Mouse (Mus musculus) limb, embryonic 13.5 days (tissue): ENCODE measurements around the gene Zdhhc7. TPM values are rescaled to one million over a fixed set of nuclear protein-coding genes. Genes with fewer than 3 reads are reported as not detected.

Experiments
- ATAC-seq: fragments of 200-750 bp; cut with Nextera tagmentation; 2 replicates; pipeline ENCODE4 v1.8.0; 2017; ENCODE audit warnings: low read depth, moderate number of reproducible peaks, moderate TSS enrichment; ENCODE audit not compliant: low FRiP score
- H3K27ac ChIP-seq: fragments of 300-500 bp; sonication (generic); 2 replicates; pipeline ENCODE4 v1.5.1; 2015; ENCODE audit warnings: inconsistent platforms, mild to moderate bottlenecking, moderate library complexity
- H3K27me3 ChIP-seq: fragments of 300-500 bp; sonication (generic); 2 replicates; pipeline ENCODE4 v1.6.1; 2015; ENCODE audit warnings: mild to moderate bottlenecking, inconsistent platforms
- H3K36me3 ChIP-seq: fragments of 300-500 bp; sonication (generic); 2 replicates; pipeline ENCODE4 v1.6.1; 2015; ENCODE audit warnings: inconsistent platforms, mild to moderate bottlenecking, moderate library complexity
- H3K4me1 ChIP-seq: fragments of 300-500 bp; sonication (generic); 2 replicates; pipeline ENCODE4 v1.6.1; 2015; ENCODE audit warnings: inconsistent platforms
- H3K4me2 ChIP-seq: fragments of 300-500 bp; sonication (generic); replicated peaks from 2 replicates; pipeline ENCODE4 v1.6.1; 2015; ENCODE audit warnings: inconsistent platforms, mild to moderate bottlenecking, moderate library complexity
- H3K4me3 ChIP-seq: fragments of 300-500 bp; sonication (generic); 2 replicates; pipeline ENCODE4 v1.5.1; 2015; ENCODE audit warnings: moderate library complexity, mild to moderate bottlenecking, inconsistent platforms
- H3K9ac ChIP-seq: fragments of 300-500 bp; sonication (generic); 2 replicates; pipeline ENCODE4 v1.6.1; 2015; ENCODE audit warnings: mild to moderate bottlenecking, inconsistent platforms
- H3K9me3 ChIP-seq: fragments of 300-500 bp; sonication (generic); 2 replicates; pipeline ENCODE4 v1.6.1; 2016; ENCODE audit warnings: inconsistent platforms
- WGBS: fragments of 180-500 bp; shearing (Covaris S2); methylation state at CpG from one replicate; pipeline ENCODE4 v1.1.7; 2015; 5-methylcytosine and 5-hydroxymethylcytosine counted together
- polyA plus RNA-seq: library from polyadenylated mRNA; unstranded; fragments of >200 nt; fragmentation: Nextera tagmentation; extraction: Ambion mirVana; gene quantifications from 2 replicates; pipeline ENCODE4 v1.2.1, GENCODE M21; 2015

The Zdhhc7 gene
- polyA plus RNA-seq, 1 experiment from 2014 or later: 32.8 TPM

DNA sequence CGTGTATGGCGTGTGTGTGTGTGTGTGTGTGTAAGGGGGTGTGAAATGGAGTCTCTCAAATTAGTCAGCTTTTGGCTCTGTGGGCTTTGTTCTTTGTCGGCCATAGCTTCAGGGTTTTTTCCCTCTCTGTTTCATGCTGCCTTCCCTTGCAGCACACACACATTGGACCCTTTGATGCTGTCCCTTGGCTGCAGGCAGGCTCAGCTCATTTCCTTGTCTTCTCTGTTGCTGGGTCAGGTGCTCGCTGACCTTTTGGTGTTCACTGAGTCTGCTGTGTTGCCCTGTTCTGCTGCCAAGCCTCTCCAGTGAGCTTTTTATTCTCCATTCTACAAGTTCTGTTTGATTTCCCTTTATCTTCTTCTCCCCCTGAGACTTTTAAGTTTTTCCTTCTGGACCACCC lies 28.3 kb upstream of the Zdhhc7 start:
- no peak overlapping the region for H3K4me3 ChIP-seq
- 0 out of 2 replicates have a peak, but pooled peaks cover 14% of the 10 kb centered on the region for H3K27me3 ChIP-seq
- H3K27ac ChIP-seq: no peak overlapping the region
- WGBS: 58% methylated on average over 4 of the region's 4 CpGs
- H3K36me3 ChIP-seq: no peaks in the 10 kb centered on the region
- H3K9ac ChIP-seq: no peak overlapping the region; the same call in 1 of the 2 replicates
- no peak overlapping the region for H3K4me2 ChIP-seq
- no peaks in the 10 kb centered on the region for H3K9me3 ChIP-seq
- H3K4me1 ChIP-seq: no peaks in the 10 kb centered on the region
- no peak for ATAC-seq

DNA sequence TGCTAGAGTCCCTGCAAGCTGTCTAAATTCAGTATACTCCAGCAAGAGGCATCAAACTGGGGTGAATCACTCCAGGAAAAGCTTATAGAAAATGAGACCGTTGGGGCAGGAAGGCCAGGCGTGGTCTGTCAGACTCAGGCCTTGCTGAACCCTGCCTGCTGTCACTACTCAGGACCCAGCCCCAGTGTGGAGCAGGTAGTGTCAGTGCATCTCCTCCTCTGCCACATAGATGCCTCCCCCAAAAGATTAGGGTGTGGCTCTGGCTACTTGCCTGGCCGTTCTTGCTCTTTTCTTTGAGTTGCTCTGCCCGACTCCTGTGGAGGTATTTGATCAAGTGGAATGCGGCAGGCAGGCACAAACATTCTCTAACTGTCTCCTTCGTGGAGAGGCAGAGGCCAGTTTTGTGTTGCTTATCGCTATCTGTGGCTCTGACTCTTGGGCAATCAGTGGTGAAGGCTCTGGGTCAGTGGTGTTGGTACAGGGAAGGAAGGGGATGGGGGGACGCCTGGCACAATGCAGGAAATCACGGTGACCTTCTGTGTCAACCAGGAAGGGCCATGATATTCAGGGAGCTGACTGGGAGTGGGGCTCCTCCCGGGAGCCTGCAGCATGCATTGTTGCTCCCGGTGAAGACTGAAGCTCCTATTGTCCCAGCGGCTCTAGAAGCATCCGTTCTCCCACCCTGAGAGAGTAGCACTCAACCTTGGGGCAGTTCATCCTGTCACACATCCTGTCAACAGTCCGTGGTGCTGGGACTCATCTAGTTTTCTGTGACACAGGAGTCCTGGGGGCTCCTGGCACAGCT lies 25.3 kb upstream of the Zdhhc7 start:
- WGBS: 50% methylated on average over 14 of the region's 14 CpGs
- no peak for ATAC-seq
- H3K27me3 ChIP-seq: peaks cover 18% of the 10 kb centered on the region
- no peak overlapping the region for H3K4me2 ChIP-seq
- H3K9ac ChIP-seq: no peak overlapping the region
- no peak overlapping the region for H3K27ac ChIP-seq
- no peaks in the 10 kb centered on the region for H3K9me3 ChIP-seq
- H3K4me3 ChIP-seq: no peak overlapping the region
- H3K36me3 ChIP-seq: no peaks in the 10 kb centered on the region
- H3K4me1 ChIP-seq: no peaks in the 10 kb centered on the region

DNA sequence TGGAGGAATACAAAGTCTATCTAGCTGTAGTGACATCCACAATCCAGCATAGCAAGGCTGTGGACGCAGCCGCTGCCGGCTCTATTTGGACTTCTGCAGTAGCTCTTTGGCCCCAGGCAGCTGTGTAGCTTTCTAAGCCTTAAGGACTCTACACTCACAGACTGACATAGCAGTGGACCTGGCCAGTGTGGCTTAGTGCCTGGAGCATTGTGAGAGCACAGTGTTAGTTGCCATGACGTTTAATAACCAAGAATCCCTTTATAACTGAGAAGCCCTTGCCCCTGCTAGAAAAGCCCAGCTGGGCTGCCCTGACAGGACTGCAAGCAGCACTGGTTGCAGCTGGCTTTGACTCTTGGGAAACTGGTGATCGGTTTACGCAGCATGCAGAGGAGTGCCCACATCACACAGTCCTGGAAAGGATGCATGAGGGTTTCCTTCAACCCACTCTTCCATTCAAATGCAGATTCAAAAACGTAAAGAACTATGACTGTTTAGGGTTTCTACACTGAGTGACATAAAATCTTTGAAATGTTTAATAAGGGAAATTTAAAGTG lies 23.6 kb upstream of the Zdhhc7 start:
- peaks cover 18% of the 10 kb centered on the region for H3K27me3 ChIP-seq
- no peak overlapping the region for H3K27ac ChIP-seq
- no peaks in the 10 kb centered on the region for H3K36me3 ChIP-seq
- no peak overlapping the region for H3K4me2 ChIP-seq
- 0 out of 2 replicates have a peak, but pooled peaks cover 4% of the 10 kb centered on the region for H3K4me1 ChIP-seq
- no peaks in the 10 kb centered on the region for H3K9me3 ChIP-seq
- WGBS: 59% methylated on average over 7 of the region's 7 CpGs
- no peak for ATAC-seq
- no peak overlapping the region for H3K9ac ChIP-seq
- no peak overlapping the region for H3K4me3 ChIP-seq

GRCm38 (mm10) chr8:120124261-120124660 lies 23.0 kb upstream of the Zdhhc7 start:
- no peak for ATAC-seq
- Histone ChIP-seq H3K9ac (no peak overlapping the region), H3K27ac (no peak overlapping the region), H3K4me2 (no peak overlapping the region), H3K4me3 (no peak overlapping the region), H3K36me3 (no peaks in the 10 kb centered on the region), H3K27me3 (peaks cover 18% of the 10 kb centered on the region), H3K4me1 (0 out of 2 replicates have a peak, but pooled peaks cover 4% of the 10 kb centered on the region), H3K9me3 (no peaks in the 10 kb centered on the region)
- 33% methylated on average over 6 of the region's 6 CpGs for WGBS

GRCm38 (mm10) chr8:120120951-120121350 lies 19.7 kb upstream of the Zdhhc7 start:
- Histone ChIP-seq H3K36me3 (no peaks in the 10 kb centered on the region), H3K27ac (no peak overlapping the region), H3K4me3 (no peak overlapping the region), H3K4me2 (no peak overlapping the region), H3K9me3 (no peaks in the 10 kb centered on the region), H3K4me1 (0 out of 2 replicates have a peak, but pooled peaks cover 4% of the 10 kb centered on the region), H3K9ac (no peak overlapping the region), H3K27me3 (peaks cover 37% of the 10 kb centered on the region)
- ATAC-seq: no peak
- WGBS: 48% methylated on average over 5 of the region's 5 CpGs

DNA sequence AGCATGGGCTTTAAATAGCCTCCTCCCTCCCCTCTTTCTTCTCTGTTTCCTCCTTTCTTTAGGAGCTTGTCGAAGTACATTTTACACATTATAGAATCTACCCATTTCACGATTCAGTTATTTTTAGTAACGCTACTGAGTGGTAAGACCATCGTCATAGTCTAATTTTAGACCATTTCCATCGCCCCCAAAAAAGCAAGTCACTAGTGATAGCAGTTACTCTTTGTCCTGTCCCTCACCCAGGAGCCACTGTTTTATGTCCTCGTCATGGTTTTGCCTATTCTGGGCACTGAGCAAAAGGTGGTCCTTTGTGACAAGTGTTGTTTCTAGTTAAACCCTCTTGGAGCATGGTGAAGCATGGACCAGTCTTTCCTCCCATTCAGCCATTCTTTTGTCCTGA lies 18.6 kb upstream of the Zdhhc7 start:
- Histone ChIP-seq H3K27ac (no peak overlapping the region), H3K4me2 (no peak overlapping the region), H3K36me3 (no peaks in the 10 kb centered on the region), H3K4me3 (no peak overlapping the region), H3K27me3 (peaks cover 47% of the 10 kb centered on the region), H3K9me3 (no peaks in the 10 kb centered on the region), H3K4me1 (0 out of 2 replicates have a peak, but pooled peaks cover 4% of the 10 kb centered on the region), H3K9ac (no peak overlapping the region)
- ATAC-seq: no peak
- WGBS: 83% methylated on average over 6 of the region's 6 CpGs

GRCm38 (mm10) chr8:120119429-120119828 lies 18.1 kb upstream of the Zdhhc7 start:
- Histone ChIP-seq H3K4me1 (peaks cover 7% of the 10 kb centered on the region; the same call in 1 of the 2 replicates), H3K27me3 (peaks cover 48% of the 10 kb centered on the region), H3K9me3 (no peaks in the 10 kb centered on the region), H3K9ac (no peak overlapping the region), H3K4me2 (no peak overlapping the region), H3K27ac (no peak overlapping the region), H3K4me3 (no peak overlapping the region), H3K36me3 (no peaks in the 10 kb centered on the region)
- no peak for ATAC-seq
- 57% methylated on average over 3 of the region's 3 CpGs for WGBS

- peaks cover 52% of the 10 kb centered on the region for H3K27me3 ChIP-seq
- no peaks in the 10 kb centered on the region for H3K36me3 ChIP-seq
- no peaks in the 10 kb centered on the region for H3K9me3 ChIP-seq
- no peak overlapping the region for H3K4me2 ChIP-seq
- H3K4me3 ChIP-seq: no peak overlapping the region
- no peak overlapping the region for H3K9ac ChIP-seq
- 80% methylated on average over 5 of the region's 5 CpGs for WGBS
- H3K27ac ChIP-seq: no peak overlapping the region
- no peak for ATAC-seq
- peaks cover 10% of the 10 kb centered on the region; the same call in 1 of the 2 replicates for H3K4me1 ChIP-seq
Measured at GRCm38 (mm10) chr8:120118847-120119246, 17.6 kb upstream of the Zdhhc7 start.

DNA sequence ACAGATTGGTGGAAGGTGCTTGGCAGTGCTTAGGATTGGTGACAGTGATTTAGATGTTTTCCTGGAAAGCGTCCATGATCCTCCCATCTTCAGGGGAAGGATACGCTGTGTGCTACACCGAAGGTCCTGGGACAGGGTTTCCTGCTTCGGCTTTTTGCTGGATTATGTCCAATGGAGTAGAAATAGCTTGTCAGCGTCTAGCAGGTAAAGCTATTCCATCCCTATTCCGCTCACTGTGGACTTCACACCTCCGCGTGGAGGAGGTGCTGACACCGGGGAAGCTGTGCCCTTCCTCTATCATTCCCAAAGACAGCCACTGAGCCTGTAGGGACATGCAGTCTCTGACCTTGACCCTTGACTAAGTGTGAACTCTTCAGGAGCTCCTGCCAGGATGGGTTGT lies 16.9 kb upstream of the Zdhhc7 start:
- H3K9me3 ChIP-seq: no peaks in the 10 kb centered on the region
- peaks cover 15% of the 10 kb centered on the region for H3K4me1 ChIP-seq
- no peaks in the 10 kb centered on the region for H3K36me3 ChIP-seq
- no peak overlapping the region for H3K4me2 ChIP-seq
- peaks cover 51% of the 10 kb centered on the region for H3K27me3 ChIP-seq
- no peak for ATAC-seq
- whole genome bisulfite sequencing: 82% methylated on average over 9 of the region's 9 CpGs
- no peak overlapping the region for H3K9ac ChIP-seq
- H3K4me3 ChIP-seq: no peak overlapping the region
- H3K27ac ChIP-seq: no peak overlapping the region

GRCm38 (mm10) chr8:120116600-120116999 lies 15.3 kb upstream of the Zdhhc7 start:
- H3K4me1 ChIP-seq: peaks cover 18% of the 10 kb centered on the region
- no peak overlapping the region for H3K4me3 ChIP-seq
- no peaks in the 10 kb centered on the region for H3K9me3 ChIP-seq
- 68% methylated on average over 7 of the region's 7 CpGs for WGBS
- no peak for ATAC-seq
- H3K36me3 ChIP-seq: no peaks in the 10 kb centered on the region
- H3K4me2 ChIP-seq: no peak overlapping the region
- peaks cover 58% of the 10 kb centered on the region for H3K27me3 ChIP-seq
- H3K27ac ChIP-seq: no peak overlapping the region
- H3K9ac ChIP-seq: no peak overlapping the region

GRCm38 (mm10) chr8:120114315-120114841 lies 13.1 kb upstream of the Zdhhc7 start:
- ATAC-seq: no peak; the same call in none of the 2 replicates
- no peaks in the 10 kb centered on the region for H3K9me3 ChIP-seq
- H3K27me3 ChIP-seq: peaks cover 58% of the 10 kb centered on the region
- peak overlapping the region; percentile 69 for H3K4me3 ChIP-seq
- H3K36me3 ChIP-seq: no peaks in the 10 kb centered on the region
- H3K9ac ChIP-seq: peak overlapping the region; percentile 72
- peak overlapping the region; percentile 96 for H3K4me2 ChIP-seq
- H3K4me1 ChIP-seq: peaks cover 15% of the 10 kb centered on the region
- 1% methylated on average over 36 of the region's 46 CpGs for WGBS
- H3K27ac ChIP-seq: no peak overlapping the region

- peak within 1 kb of the TSS; percentile 39; the same call in 1 of the 2 replicates for H3K27ac ChIP-seq
- no peaks in the 10 kb centered on the region for H3K9me3 ChIP-seq
- H3K4me2 ChIP-seq: peak within 1 kb of the TSS; percentile 96
- peaks cover 58% of the 10 kb centered on the region for H3K27me3 ChIP-seq
- no peaks in the 10 kb centered on the region for H3K36me3 ChIP-seq
- H3K4me3 ChIP-seq: peak within 1 kb of the TSS; percentile 69
- H3K4me1 ChIP-seq: peaks cover 15% of the 10 kb centered on the region
- WGBS: 1% methylated on average over 61 of the region's 61 CpGs
- peak within 1 kb of the TSS; percentile 72 for H3K9ac ChIP-seq
- peak; percentile 96 for ATAC-seq
Measured at GRCm38 (mm10) chr8:120113758-120114255, 12.5 kb upstream of the Zdhhc7 start, which contains the start of gene 6430548M08Rik. 6430548M08Rik (plus strand) TSS chr8:120114152.
